Mouse (Mus musculus) forebrain, postnatal 0 days (tissue): ENCODE measurements around the gene Ak7. TPM values are rescaled to one million over a fixed set of nuclear protein-coding genes. Genes with fewer than 3 reads are reported as not detected.

Source experiments
- ATAC-seq: fragments of 200-750 bp; cut with Nextera tagmentation; 2 replicates; pipeline ENCODE4 v1.8.0; 2017; ENCODE audit warnings: mild to moderate bottlenecking, moderate library complexity
- DNase-seq: peaks from one replicate; pipeline ENCODE4 v3.0.0-alpha.2; 2015
- H3K27ac ChIP-seq: fragments of 300-500 bp; sonication (generic); 2 replicates; pipeline ENCODE4 v1.5.1; 2014; ENCODE audit warnings: low read depth, mild to moderate bottlenecking, antibody characterized with exemption, low read length, moderate library complexity, mixed read lengths
- H3K27me3 ChIP-seq: fragments of 300-500 bp; sonication (generic); 2 replicates; pipeline ENCODE4 v1.6.1; 2014; ENCODE audit warnings: mild to moderate bottlenecking, low read length, mixed read lengths; ENCODE audit not compliant: insufficient read depth
- H3K36me3 ChIP-seq: fragments of 300-500 bp; sonication (generic); 2 replicates; pipeline ENCODE4 v1.6.1; 2014; ENCODE audit warnings: mild to moderate bottlenecking, moderate library complexity; ENCODE audit not compliant: insufficient read depth
- H3K4me1 ChIP-seq: fragments of 300-500 bp; sonication (generic); 2 replicates; pipeline ENCODE4 v1.6.1; 2014; ENCODE audit warnings: antibody characterized with exemption; ENCODE audit not compliant: insufficient read depth
- H3K4me2 ChIP-seq: fragments of 300-500 bp; sonication (generic); 2 replicates; pipeline ENCODE4 v1.6.1; 2014; ENCODE audit warnings: low read depth, mild to moderate bottlenecking, moderate library complexity
- H3K4me3 ChIP-seq: fragments of 300-500 bp; sonication (generic); 2 replicates; pipeline ENCODE4 v1.5.1; 2014; ENCODE audit warnings: low read depth, low read length, mixed read lengths
- H3K9ac ChIP-seq: fragments of 300-500 bp; sonication (generic); 2 replicates; pipeline ENCODE4 v1.6.1; 2014; ENCODE audit warnings: mild to moderate bottlenecking
- H3K9me3 ChIP-seq: fragments of 300-500 bp; sonication (generic); 2 replicates; pipeline ENCODE4 v1.6.1; 2016; ENCODE audit warnings: low read length
- CTCF ChIP-seq: sonication (generic); IDR thresholded peaks from 2 replicates; pipeline ENCODE4 v1.5.1; 2016; ENCODE audit warnings: antibody characterized with exemption, control low read depth, low read depth
- whole genome bisulfite sequencing: fragments of 180-500 bp; shearing (Covaris S2); extraction: QIAGEN DNeasy Blood & Tissue Kit; methylation state at CpG from one replicate; pipeline ENCODE4 v1.1.7; 2014; 5-methylcytosine and 5-hydroxymethylcytosine counted together
- polyA plus RNA-seq: library from polyadenylated mRNA; unstranded; fragments of >200 nt; fragmentation: Nextera tagmentation; extraction: Ambion mirVana; gene quantifications from 2 replicates; pipeline ENCODE4 v1.2.1, GENCODE M21; 2015
- total RNA-seq: library from RNA; depleted of rRNA; stranded (reverse); fragments of >200 nt; gene quantifications from 2 replicates; pipeline ENCODE4 v1.2.3, GENCODE M21; 2014

Ak7 gene
- total and polyA plus RNA-seq, 2 experiments from 2014 or later = 1.9 to 3.4 TPM

- H3K9ac ChIP-seq = no peak overlapping the region
- ATAC-seq = no peak
- H3K4me3 ChIP-seq = 0 out of 2 replicates have a peak overlapping the region, but pooled peaks have one; percentile 68
Measured at GRCm38 (mm10) chr12:105786113-105786512, 80.3 kb downstream of the Ak7 start.

DNA sequence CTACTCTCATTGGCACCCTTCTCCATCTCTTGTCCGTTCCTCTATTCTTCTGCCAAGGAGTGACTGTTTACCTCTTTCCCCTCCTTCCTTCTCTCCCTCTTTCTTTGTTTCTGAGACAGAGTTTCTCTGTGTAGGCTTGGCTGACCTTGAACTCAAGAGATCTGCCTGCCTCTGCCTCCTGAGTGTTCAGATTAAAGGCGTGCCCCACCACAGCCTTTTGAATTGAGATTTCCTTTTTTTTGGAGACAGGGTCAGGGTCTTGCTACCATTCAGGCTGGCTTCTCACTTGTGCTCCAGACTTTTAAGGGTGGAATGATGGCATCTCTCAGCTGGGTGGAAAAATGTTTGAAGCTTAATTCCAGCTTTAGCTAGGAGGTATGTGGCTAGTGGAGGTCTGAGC lies 81.8 kb downstream of the Ak7 start:
- 95% methylated on average over 2 of the region's 2 CpGs for WGBS

More at GRCm38 (mm10) chr12:105786113-105786512, 80.3 kb downstream of the Ak7 start:
- Histone ChIP-seq H3K27ac (no peak overlapping the region), H3K4me1 (peaks cover 18% of the 10 kb centered on the region; the same call in 1 of the 2 replicates), H3K36me3 (no peaks in the 10 kb centered on the region), H3K27me3 (no peaks in the 10 kb centered on the region), H3K4me2 (peak overlapping the region; percentile 82), H3K9me3 (no peaks in the 10 kb centered on the region)
- no peak for TF ChIP-seq CTCF
- DNase-seq = no peak
- 71% methylated on average over 1 of the region's 1 CpGs for WGBS

DNA sequence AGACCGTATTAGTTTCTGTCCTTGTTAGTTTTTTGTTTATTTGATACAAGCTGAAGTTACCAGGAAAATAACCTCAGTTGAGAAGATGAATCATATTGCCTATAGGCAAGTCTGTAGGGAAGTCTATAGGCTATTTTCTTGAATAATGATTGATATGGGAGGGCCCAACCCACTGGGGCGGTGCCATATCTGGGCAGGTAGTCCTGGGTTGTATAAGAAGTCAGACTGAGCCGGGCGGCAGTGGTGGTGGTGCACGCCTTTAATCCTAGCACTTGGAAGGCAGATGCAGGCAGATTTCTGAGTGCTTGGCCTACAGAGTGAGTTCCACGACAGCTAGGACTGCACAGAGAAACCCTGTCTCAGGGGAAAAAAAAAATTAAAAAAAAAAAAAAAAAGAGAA lies 84.1 kb downstream of the Ak7 start:
- ATAC-seq (no peak), DNase-seq (no peak)
- peaks cover 14% of the 10 kb centered on the region; the same call in 1 of the 2 replicates for H3K4me1 ChIP-seq
- no peaks in the 10 kb centered on the region for H3K9me3 ChIP-seq
- no peak overlapping the region for H3K4me2 ChIP-seq
- no peak overlapping the region for H3K27ac ChIP-seq
- H3K36me3 ChIP-seq = no peaks in the 10 kb centered on the region
- H3K27me3 ChIP-seq = no peaks in the 10 kb centered on the region
- WGBS = 96% methylated on average over 6 of the region's 6 CpGs
- TF ChIP-seq CTCF = no peak
- H3K9ac ChIP-seq = no peak overlapping the region
- no peak overlapping the region for H3K4me3 ChIP-seq

More for the DNA sequence above, 81.8 kb downstream of the Ak7 start:
- H3K27me3 ChIP-seq = no peaks in the 10 kb centered on the region
- ATAC-seq = no peak
- peaks cover 18% of the 10 kb centered on the region; the same call in 1 of the 2 replicates for H3K4me1 ChIP-seq
- H3K4me2 ChIP-seq = no peak overlapping the region
- no peak overlapping the region for H3K9ac ChIP-seq
- no peak overlapping the region for H3K4me3 ChIP-seq
- DNase-seq = no peak
- TF ChIP-seq CTCF = no peak
- H3K9me3 ChIP-seq = no peaks in the 10 kb centered on the region
- H3K36me3 ChIP-seq = no peaks in the 10 kb centered on the region
- no peak overlapping the region for H3K27ac ChIP-seq

- Histone ChIP-seq H3K9me3 (no peaks in the 10 kb centered on the region), H3K9ac (no peak overlapping the region), H3K27ac (no peak overlapping the region), H3K4me1 (no peaks in the 10 kb centered on the region), H3K4me3 (no peak overlapping the region), H3K4me2 (no peak overlapping the region), H3K27me3 (no peaks in the 10 kb centered on the region), H3K36me3 (0 out of 2 replicates have a peak, but pooled peaks cover 4% of the 10 kb centered on the region)
- 93% methylated on average over 2 of the region's 2 CpGs for WGBS
- ATAC-seq = no peak
- TF ChIP-seq CTCF = no peak
- DNase-seq = no peak
Measured at GRCm38 (mm10) chr12:105794896-105795295, 89.1 kb downstream of the Ak7 start.

DNA sequence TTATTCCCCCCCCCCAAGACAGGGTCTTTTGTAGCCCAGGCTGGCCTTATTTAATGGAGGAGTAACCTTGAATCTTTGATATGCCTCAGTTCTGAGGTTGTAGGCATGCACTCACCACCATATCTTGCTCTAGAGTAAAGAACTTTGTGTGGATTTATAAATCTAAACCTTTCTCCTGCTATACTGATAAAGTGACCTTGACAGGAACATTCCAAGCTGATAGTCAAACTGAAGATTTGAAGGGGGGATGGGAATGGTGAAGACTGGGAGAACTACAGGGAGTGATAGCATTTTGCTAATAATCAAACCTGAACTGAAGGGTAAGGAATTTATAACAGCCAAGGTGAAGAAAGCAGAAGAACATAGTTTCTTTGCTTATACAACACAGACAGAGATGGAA lies 92.2 kb downstream of the Ak7 start:
- Histone ChIP-seq H3K4me3 (no peak overlapping the region), H3K4me2 (no peak overlapping the region), H3K27ac (no peak overlapping the region), H3K4me1 (no peaks in the 10 kb centered on the region), H3K36me3 (peaks cover 14% of the 10 kb centered on the region), H3K9ac (no peak overlapping the region), H3K9me3 (no peaks in the 10 kb centered on the region), H3K27me3 (no peaks in the 10 kb centered on the region)
- no peak for TF ChIP-seq CTCF
- no peak for DNase-seq
- no peak for ATAC-seq

DNA sequence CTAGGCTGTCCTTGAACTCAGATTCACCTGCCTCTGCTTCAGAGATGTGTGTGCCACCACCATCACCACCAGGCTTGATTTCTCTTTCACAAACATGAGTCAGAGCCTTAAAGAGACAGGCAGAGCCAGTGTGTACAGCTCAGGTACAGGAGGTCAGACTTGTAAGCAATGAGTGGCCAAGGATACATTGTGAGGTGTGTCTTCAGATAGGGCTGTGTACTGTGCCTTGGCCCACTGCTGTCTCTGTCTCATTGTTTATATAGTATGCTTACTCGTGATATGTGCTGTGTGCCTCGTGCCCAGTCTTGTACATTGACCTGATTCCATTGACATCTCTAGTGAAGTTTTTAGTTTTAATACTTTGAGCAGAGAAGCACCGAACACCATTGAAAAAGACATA lies 100.0 kb downstream of the Ak7 start:
- Histone ChIP-seq H3K9me3 (no peaks in the 10 kb centered on the region), H3K4me2 (no peak overlapping the region), H3K36me3 (peaks cover 33% of the 10 kb centered on the region), H3K4me3 (no peak overlapping the region), H3K27ac (no peak overlapping the region), H3K9ac (no peak overlapping the region), H3K27me3 (no peaks in the 10 kb centered on the region), H3K4me1 (no peaks in the 10 kb centered on the region)
- WGBS = 95% methylated on average over 3 of the region's 3 CpGs
- TF ChIP-seq CTCF = no peak
- DNase-seq (no peak), ATAC-seq (no peak)

DNA sequence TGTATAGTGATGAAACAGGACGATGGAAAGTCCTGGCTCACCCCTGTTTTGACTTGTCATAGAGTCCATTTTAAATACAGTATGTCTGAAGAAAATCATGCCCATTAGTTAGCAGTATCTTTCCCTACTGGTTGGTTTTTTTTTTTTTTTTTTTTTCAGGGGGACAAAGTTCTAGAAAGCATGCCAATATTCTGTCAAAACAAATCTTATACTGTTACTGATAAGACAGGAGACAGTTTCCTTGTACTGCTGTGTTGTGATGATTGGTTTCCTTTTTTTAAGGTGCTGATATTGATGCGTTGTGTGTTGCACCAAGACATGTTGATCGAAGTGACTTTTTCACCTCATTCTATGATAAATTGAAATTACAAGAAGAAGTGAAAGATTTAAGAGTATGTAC lies 100.4 kb downstream of the Ak7 start:
- no peaks in the 10 kb centered on the region for H3K4me1 ChIP-seq

GRCm38 (mm10) chr12:105807416-105807815 lies 101.6 kb downstream of the Ak7 start:
- no peak for DNase-seq
- ATAC-seq = no peak
- no peak for TF ChIP-seq CTCF
- H3K36me3 ChIP-seq = peaks cover 42% of the 10 kb centered on the region
- H3K27ac ChIP-seq = no peak overlapping the region
- no peaks in the 10 kb centered on the region for H3K4me1 ChIP-seq
- no peak overlapping the region for H3K9ac ChIP-seq
- H3K9me3 ChIP-seq = no peaks in the 10 kb centered on the region
- no peak overlapping the region for H3K4me3 ChIP-seq
- 96% methylated on average over 7 of the region's 7 CpGs for WGBS
- no peak overlapping the region for H3K4me2 ChIP-seq
- H3K27me3 ChIP-seq = no peaks in the 10 kb centered on the region

More for the DNA sequence above, 100.4 kb downstream of the Ak7 start:
- Histone ChIP-seq H3K36me3 (peaks cover 34% of the 10 kb centered on the region), H3K4me3 (no peak overlapping the region), H3K9me3 (no peaks in the 10 kb centered on the region), H3K27me3 (no peaks in the 10 kb centered on the region), H3K4me2 (no peak overlapping the region), H3K27ac (no peak overlapping the region), H3K9ac (no peak overlapping the region)
- TF ChIP-seq CTCF = no peak
- ATAC-seq (no peak), DNase-seq (no peak)
- 94% methylated on average over 3 of the region's 3 CpGs for WGBS
